Mouse (Mus musculus) retina, embryonic 14.5 days (tissue): Measurements from ENCODE around the gene Rtn4rl1.

Experiments
- DNase-seq: peaks from one replicate; pipeline ENCODE4 v3.0.0-alpha.2; 2015; ENCODE audit warnings: low spot score

The Rtn4rl1 gene

DNA sequence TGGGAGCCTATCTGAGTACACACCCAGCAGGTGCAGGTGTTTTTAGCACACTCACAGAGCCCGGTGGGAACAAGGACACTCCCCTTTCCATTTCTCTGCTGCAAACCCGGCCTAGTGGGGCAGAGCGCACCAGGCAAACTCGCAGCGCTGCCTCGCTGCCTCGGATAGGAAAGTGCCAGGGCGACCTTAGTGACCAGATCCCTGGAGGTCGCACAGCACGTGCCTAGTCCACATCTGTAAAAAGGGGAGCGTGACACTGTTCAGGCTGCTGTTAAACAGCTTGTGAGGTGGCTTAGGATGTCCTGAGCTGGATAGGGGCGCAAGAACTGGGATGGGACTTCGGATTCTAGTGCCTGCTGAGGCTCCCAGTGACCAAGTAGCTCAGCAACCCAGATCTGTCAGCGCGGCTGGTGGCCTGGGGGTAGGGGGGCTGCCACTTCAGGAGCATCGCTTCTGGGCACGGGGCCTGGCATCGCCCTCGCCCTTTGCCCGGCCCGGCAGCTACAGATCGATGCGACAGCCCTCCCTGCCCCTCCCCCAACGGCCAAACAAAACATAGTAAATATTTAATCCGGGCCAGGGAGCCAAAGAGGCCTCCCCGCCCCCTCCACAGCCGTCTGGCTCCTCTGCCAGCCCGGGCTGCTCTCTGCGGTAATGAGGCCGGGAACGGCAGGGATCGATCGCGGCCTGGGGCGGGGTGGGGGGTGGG, 19.9 kb downstream of the Rtn4rl1 start:
- peak; percentile 85 for DNase-seq

DNA sequence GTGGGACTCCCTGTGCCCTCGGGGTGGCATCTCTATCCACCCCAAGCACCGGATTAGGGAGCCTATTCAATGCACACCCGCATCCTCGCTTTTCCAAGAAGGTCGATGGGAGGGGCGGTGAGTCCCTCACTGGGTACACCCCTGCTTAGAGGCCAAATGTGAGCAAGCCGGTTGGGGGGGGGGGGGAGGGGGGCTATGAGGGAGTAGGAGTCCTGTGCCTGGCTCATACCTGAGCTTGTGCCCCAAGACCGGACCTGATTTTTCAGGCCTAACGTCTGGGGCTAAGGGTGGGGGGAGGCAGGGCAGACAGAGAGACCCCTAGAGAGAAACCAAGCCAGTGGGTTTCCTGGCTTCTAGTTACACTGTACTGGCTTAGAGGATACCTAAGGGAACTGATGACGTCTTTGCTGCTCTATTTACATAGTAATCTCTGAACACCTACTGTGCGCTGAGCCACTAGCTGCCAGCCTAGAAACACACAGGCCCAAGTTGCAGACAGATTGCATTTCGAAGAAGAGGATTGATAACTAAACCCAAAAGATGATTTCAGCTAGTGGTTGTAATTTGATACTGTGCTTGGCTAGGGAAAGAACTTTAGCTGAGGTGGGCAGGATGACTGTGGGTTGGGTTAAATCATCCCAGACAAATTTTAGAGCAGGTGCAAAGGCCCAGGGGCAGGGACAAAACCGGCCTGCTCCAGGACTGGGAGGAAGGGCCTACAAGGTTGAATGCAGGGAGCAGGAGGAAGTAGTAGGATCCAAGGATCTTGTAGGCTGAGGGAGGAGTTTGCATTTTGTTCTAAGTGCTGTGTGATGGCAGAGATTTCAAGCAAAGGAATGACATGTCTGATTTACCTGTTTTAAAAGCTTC, 20.7 kb downstream of the Rtn4rl1 start:
- peak; percentile 47 for DNase-seq

DNA sequence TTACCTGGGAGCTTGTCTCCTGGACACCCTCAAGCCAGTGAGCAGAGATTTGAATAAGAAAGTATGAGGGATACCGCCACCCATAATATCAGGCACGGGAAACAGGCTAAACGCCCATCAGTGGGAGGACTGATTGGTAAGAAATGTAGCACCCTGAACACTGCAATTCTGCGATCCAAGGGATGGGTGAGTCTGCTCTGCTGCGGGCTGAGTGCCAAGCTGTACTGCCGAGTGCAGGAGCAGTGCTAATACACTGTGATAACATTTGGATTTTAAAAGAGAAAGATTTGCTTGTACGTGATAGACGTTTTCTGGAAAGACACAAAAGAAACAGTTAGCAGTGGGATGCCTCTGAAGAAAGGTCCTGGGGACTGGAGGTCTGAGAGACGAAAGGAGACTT, 26.5 kb downstream of the Rtn4rl1 start:
- no peak for DNase-seq

DNA sequence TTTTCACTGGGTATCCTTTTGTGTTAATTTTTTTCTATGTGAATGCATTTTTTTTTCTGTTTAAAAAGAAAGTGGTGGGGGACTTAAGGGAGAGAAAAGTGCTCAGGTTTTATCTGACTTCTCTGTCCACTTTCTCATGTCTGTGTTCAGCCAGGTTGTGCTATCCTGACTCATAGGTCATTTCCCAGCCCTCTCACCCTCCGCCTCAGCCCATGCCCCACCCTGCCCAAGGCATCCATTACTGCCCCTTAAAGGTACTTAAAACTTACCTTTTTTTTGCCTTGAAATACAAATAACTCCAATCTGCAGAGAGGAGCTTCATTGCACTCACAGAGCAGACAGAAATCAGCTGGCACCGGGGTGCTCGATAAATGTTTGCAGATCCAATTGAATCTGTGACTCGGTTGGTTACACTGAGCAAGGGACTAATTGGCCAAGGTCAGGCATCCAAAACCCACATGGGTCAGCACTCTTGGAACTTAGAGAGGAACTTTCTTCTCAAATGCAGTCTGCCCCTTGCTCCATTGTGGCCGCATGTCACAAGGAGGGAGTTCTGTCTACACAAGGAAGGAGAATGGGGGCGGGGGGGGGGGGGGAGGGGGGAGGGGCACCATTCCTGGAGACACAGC, 27.0 kb downstream of the Rtn4rl1 start:
- no peak for DNase-seq

DNA sequence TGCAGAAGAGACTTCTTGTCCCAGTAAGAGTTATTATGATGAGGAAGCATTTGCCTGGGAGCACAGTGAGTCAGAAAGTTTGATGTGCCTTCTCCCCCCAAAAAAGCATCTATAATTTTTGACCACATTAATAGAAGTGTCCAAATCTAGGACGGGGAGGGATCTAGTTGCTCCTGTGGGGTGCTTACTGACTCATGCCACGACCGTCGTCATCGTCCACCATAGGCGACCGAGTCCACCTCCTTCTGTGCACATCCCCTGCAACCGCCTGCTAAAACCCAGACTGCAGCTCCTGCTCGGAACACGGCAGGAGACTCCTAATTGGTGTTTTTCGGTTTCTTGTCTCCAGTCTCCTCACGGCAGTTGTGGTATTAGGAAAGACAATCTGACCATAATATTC, 30.5 kb downstream of the Rtn4rl1 start:
- DNase-seq = no peak

DNA sequence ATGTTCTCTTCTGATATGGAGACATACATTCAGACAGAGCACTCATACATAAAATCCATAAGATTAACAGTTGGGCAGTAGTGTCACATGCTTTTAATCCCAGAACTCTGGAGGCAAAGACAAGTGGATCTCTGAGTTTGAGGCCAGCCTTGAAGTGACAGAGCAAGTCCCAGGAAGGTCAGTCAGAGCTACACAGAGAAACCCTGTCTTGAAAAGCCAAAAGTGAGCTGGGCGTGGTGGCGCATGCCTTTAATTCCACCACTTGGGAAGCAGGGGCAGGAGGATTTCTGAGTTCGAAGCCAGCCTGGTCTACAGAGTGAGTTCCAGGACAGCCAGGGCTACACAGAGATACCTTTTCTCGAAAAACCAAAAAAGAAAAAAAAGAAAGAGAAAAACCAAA, 31.3 kb downstream of the Rtn4rl1 start:
- no peak for DNase-seq

DNA sequence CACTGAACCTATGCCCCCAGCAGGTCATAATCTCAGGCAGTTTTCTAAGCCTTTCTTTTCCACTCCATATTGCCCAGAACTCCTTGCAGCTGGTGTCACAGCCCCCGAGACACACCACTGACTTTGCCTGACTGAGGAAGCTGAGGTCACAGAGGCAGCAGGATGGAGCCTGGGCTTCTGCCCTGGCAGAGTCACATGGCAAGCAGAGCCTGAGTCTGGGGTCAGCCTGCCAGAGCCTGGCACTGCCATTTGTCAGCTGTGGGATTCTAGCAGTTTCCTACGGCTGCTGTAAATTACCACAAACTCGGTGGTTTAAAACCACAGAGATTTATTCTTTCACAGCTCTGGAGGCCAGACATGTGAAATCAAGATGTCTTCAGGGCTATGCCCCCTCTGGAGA, 34.0 kb downstream of the Rtn4rl1 start:
- no peak for DNase-seq

DNA sequence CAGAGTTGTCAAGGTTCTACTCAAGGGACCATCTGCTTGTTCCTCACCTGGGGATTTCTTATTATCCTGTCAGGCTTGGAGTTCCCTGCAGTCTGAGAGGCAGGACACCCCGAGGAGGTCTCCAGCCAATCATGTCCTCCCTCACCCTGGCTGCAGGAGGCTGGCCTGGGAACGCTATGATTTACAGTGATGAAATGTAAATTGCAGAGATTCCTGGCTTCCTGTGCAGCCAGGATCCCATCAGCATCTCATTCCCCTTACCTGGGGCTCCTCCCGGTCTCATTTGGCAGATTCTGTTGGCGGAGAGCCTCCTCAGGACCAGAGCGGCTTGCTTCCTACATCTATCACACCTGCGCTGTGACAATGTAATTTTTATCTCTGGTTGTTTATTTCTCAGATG, 35.7 kb downstream of the Rtn4rl1 start:
- DNase-seq = no peak

DNA sequence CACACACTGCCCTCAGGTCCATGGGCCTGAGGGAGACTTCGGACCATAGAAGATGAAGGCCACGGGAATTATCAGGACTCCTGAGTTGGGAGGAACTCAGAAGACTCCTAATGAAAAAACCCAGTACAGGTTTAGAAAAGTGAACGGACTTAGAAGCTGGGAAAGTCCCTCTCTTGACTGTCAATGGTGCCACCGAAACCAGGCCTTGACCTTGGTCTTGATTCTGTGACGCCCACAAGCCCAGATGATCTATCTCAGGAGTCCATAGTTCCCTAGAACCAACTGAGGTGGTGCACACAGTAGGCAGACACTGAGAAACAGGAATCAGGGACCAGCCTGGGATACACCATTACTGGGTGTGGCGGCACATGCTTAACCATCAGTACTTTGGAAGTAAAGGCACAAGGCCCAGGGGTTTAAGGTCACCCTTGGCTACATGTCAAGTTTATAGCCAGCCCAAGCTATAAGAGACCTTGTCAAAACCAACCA, 36.7 kb downstream of the Rtn4rl1 start:
- DNase-seq = no peak

DNA sequence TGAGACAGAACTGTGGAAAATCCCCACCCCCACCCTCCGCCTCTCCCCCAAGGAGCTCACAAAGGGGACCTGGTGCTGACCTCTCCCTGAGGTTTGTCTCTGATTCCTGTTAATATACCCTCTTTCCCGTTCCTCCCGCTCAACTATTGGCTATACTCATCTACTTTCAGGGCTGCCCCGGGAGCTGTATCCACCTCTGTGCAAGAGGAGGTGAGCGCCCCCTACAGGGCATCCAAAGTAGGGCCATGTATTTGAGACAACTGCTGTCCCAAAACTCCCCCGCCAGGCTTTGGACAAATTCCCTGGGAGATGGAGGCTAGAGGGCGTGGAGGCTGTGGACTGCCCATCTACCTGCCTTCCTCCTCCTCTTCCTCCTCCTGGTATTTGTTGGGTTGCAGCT, 38.2 kb downstream of the Rtn4rl1 start:
- peak; percentile 83 for DNase-seq

DNA sequence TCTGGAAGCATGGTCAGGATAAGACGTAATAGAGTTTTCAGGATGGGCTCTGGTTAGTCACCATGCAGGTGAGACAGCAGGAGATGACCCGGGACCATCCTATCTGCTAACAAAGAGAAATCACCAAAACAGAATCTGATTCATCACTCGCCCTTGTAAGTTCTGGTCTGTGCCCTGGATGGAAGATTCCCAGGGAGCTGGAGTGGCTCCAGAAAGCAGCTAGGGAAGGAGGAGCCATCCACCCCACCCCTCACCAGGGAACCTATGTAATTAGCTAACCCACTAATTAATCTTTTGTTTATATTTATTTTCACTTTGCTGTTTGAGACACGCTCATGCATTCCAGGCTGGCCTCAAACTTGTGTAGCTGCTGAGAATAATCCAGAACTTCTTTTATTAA, 38.9 kb downstream of the Rtn4rl1 start:
- DNase-seq = no peak

DNA sequence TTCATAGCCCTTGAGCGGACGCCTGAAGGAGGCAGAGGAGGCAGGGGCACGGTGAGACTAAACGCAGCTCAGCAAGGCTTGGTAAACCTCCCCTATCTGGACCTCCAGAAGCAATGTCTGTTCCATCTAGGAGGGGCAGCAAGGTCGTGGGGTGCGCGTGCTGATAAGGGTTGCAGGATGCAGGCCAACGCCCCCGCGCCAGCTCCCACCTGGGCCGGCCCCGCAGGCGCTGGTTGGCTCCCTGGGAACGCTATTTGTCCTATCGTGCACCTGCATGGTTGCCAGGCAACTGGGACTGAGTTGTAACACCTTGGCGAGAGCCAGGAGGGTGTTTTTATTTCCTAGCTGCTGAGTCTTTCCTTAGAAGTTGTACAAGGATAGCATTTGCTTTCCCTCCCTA, 41.2 kb downstream of the Rtn4rl1 start:
- DNase-seq = no peak

DNA sequence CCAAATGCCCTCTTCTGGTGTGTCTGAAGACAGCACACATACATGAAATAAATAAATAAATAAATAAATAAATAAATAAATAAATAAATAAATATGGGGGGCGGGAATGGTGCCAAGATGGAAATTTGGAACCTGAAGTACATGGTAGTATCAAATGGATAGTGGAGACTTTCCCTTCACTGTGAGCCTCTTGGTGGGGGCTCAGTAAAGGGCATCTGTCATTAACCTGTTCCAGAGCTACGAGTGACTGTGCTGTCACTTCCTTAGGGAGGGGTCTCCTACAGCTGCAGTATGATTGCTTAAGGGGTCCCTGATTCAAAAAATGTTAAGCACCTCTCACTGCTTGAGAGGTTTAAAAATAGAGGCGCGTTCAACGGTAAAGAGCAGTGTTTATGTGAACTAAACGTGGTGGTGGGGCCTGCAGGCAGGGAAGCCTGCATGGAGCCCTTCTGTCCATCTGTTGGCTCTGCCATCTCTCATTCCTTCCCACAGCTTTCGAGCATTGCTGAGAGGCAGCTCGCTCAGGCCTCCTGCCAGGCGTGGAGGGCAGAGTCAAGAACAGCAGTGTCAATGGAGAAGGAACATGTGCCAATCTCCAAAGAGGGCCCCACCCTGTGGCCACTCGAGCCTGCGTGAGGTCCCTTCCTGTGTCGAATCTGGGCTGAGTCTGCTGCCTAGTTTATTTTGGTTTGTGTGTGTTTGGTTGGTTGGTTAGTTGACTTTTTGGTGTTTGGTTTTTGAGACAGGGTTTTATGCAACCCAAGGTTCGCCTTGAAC, 46.8 kb downstream of the Rtn4rl1 start:
- no peak for DNase-seq

DNA sequence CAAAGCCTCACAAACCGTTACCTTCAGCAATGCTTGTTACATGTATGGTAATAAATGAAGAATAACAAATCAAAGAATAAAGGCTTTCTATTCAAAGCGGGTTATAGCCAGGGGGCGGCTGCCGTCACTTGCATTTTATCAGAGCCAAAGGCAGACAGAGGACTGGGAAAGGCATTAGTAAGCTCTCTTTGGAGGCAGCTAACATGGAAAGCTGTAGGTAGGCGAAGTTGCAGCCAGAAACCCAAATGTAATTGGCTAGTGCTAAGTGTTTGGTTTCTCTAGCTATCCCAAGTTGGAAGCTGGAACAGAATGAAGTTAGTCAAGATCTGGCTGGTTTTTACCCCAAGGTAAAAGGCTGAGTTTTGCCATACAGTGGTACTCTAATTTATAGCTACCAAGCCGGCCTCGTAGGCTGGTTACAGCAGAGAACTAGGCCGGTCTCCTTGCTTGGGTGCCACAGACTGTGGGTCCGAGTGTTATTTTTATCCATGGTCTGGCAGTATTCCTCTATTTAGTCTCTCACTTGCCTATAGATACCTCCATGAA, 49.2 kb downstream of the Rtn4rl1 start:
- no peak for DNase-seq

DNA sequence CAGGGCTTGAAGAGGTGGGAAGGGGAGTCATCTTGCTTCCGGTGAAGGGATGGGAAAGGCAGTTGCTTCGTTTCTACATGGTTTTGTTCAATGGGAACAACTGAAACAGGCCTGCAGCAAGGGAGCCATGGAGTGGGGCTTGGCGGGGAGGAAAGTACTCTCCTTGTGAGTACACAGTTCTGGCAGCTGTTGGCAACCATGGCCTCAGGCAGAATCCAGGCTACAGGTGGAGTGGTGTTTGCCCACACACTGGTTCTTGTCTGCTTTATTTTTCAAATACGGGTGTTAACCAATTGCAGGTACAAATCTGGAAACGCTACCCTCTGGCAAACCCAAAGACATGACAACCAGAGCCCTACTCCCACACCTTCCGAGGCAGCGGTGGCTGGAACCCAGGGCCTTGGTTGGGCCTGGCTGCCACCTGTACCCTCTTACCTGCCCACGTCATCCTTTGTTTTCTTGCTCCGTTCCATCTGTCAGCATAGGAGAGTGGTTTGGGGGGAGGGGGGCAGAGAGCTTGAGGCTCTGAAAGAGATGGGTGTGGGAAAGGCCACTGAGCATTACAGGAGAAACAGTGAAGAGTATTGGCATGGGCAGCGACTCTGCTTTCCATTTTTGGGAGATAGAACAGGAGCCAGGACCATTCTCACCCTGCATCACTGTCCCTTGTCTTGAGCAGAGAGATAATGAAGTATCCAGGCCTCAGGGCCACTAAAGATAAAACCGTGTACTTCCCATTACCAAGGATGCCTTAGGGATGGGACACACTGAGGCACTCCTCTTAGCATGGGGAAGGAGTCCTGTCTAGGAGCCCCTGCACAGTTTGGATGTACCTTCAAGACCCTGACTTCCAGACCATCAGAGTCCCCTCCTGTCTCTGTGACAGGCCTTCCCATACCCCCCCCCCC, 51.0 kb downstream of the Rtn4rl1 start:
- DNase-seq = no peak

DNA sequence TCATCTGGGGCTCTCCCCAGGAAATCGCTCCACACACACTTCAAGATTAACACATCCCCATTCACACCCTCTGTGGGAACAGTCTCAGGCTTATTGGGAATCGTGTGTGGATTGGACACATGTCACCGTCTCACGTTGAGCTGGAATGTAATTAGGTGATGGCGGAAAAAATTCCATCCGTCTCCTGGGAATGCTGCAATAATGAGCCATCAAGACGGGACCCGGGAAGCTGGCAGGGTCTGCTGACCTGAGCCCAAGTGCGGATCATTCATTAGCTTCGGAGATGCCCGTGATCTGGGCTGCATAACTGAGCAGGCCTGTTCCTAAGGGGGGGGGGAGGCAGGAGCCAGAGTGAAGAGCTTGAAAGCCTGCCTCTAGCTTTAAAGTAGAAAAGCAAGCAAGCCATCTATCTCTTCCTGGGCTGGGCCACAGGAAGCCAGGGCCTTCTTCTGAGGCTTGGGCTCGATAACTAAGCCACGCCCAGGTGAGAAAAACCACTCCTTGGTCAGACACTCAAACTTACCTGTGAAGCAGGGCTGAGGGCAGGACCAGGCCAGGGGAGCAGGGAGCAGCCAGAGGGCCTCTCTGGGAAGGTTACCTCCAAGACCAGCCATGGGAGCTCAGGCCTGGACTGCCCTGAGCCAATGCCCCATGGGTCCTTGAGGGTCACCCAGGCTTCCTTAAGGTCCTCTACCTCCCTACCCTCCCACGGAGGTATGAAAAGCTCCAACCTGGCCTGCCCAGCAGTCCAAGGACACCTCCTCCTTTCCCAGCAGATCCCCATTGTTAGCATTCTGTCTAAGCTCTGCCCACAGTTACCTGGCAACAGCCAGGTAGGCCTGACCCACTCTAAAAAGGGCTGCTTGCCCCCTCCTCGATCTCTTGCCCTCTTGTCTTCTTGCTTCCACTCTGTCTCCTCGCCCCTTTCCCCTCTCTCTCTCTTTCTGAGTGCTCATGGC, 52.1 kb downstream of the Rtn4rl1 start:
- peak; percentile 41 for DNase-seq

DNA sequence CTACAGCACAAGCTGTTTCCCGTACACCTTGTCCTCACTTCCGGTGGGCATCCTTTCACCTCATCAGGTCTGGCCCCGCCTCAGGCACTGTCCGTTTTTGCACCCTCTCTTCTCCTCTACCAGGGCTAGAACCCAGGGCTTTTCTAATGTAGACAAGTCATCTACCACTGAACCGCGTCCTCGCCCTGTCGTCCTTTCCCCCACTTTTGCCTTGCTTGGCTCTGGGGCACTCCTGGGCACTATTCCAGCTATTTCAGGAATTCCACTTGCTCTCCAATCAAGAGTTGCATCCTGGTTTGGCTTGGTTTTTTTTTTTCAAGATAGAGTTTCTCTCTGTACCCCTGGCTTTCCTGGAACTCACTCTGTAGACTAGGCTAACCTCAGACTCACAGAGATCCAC, 53.0 kb downstream of the Rtn4rl1 start:
- DNase-seq = no peak

DNA sequence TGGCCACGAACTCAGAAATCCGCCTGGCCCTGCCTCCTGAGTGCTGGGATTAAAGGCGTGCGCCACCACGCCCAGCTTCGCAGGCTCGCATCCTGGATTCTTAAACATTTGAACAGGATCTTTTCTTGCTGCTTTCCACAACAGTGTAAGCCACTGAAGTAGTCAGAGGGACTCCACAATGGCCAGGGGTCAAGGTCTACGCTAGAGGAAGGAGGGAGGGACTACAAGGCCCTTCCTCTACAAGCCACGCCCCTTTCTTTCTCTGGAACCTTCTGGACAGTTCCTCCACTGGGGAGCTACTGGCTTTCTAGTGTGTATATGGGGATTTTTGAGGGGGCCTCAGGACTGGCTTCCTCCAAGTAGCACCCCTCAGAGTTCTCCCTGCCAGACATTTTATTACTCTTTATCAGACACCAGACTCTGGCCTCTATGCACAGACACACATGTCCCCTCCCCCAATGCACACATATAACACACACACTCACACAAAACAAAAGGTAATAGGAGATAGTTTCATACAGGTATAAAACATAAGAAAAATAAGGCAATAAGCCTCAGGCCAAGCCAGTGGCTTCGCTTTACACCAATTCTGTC, 53.7 kb downstream of the Rtn4rl1 start:
- no peak for DNase-seq

DNA sequence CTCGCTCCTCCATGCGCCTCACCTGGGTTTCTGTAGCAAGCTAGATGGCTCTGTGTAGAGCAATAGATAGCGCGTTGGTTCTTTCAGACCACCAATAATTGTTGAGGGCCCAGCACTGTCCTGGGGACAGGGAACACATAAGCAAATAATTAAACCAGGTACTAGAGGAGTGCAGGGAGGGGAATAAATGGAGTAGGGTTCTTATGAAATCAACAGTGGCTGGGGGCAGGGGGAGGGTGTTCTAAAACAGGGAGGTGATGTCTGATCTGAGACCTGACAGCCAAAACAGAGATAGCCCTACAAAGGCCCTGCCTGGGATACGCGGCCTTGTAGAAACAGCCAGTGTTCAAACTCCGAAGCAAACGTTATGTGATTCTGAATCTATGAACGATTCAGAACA, 56.0 kb downstream of the Rtn4rl1 start:
- DNase-seq = no peak
